Mouse (Mus musculus) kidney, adult 2 months (tissue): ENCODE results near the gene Tor1b.

Experiments
- CTCF ChIP-seq: fragments of 200-500 bp; conservative IDR thresholded peaks from 2 replicates; pipeline ENCODE4 v1.5.1; 2011; ENCODE audit warnings: low read depth, mild to moderate bottlenecking, control low read depth, low read length, moderate library complexity, mixed read lengths; ENCODE audit not compliant: insufficient read depth, insufficient read length
- POLR2A ChIP-seq: fragments of 200-500 bp; IDR thresholded peaks from one replicate; pipeline ENCODE4 v1.6.1; 2011; ENCODE audit warnings: low read depth, low read length, control low read depth

- peak; percentile 89 for TF ChIP-seq CTCF
- TF ChIP-seq POLR2A = no peak
Observed at GRCm38 (mm10) chr2:30933917-30934450, 18.8 kb upstream of the Tor1b start.
